Mouse (Mus musculus) inflammation-experienced regulatory T-cells, adult 6 months (primary cell): ENCODE results near the gene Afap1. TPM values are rescaled to one million over a fixed set of nuclear protein-coding genes. Genes with fewer than 3 reads are reported as not detected.

Experiments used
- ATAC-seq: one replicate; pipeline ENCODE4 v1.8.0; 2017
- polyA plus RNA-seq, 3 experiments: library from polyadenylated mRNA; unstranded; fragments of 100-300 nt; shearing (Covaris generic); gene quantifications; one replicate each; pipeline ENCODE4 v1.2.1; 2017

Afap1 gene
- polyA plus RNA-seq, 3 experiments from 2014 or later: 1.4 to 8.0 (median 7.3) TPM

- no peak for ATAC-seq
Measured at GRCm38 (mm10) chr5:35898114-35898513, 5.0 kb downstream of the Afap1 start.

- ATAC-seq: no peak
Measured at GRCm38 (mm10) chr5:35898994-35899393, 5.9 kb downstream of the Afap1 start.

DNA sequence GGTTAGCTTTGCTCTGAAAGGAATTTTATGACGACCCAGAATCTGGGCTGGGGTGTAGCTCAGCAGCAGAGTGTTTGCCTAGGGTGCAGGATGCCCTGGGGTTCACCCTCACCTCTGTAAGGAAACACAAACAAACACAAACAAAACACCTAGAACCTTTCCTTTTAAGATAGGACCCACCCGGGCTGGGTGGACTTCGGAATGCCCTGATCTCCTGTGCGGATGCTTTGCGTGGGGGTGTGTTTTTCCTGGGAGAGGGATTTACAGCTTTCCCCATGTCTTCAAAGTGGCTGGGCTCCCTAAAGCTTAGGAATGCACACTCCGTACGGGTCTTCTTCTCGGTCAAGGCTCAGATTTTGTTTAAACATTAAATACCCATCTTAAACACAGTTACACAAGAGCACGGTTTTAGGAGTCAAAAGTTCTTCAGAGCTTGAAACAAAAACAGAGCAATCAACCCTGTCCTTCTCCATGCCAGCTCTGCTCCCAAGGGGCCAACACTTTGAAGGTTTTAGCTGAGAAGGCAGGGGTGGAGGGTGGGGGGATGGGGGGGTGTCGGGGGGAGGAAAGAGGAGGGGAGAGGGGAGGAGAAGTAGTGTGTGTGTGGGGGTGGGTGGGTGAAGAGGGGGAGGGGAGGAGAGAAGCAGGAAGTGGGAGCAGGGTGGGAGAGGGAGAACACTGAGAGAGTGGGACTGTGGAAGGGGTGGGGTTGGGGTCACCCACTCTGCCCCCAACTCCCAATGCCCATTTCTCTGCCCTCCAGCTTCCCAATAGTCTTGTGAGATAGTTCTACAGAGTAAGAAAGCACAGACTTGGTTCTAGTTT is 7.5 kb downstream of the Afap1 start:
- no peak for ATAC-seq

- ATAC-seq: no peak
Measured at GRCm38 (mm10) chr5:35901226-35901809, 8.2 kb downstream of the Afap1 start.

DNA sequence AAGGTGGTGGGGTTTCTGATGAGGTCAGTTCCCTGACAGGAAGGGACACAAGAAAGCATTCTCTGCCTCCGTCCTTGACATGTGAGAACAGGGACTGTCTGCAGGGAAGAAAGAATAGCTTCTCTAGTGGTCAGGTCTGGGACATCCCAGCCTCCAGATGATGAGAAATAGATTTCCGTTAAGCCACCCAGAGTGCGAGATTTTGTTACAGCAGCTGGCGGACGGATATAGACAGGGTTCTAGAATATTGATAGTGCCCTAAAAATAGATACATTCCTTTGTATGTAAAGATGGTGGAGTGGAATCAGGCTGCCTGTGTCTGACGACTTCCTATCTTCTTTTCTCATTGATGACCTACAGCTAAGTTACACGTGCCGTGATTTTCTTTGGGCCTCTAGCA is 10.3 kb downstream of the Afap1 start:
- ATAC-seq: no peak

DNA sequence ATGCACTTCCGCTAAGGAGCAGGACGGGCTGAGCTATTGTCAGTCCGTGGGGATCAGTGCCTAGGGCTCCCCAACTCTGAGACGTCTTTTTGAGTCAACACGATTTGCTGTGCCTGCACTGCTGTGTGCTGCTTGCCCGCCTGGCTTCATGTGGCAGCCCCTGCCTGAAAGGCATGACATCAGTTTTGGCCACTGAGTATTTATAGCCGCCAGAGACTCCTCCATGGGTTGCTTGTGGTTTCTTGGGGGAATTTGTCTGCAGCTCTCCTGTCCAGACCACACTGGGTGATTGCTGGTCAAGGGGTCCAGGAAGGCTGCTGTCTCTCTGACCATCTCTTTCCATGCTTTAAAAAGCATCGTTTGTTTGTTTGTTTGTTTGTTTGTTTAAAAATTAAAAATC is 12.2 kb downstream of the Afap1 start:
- ATAC-seq: no peak

DNA sequence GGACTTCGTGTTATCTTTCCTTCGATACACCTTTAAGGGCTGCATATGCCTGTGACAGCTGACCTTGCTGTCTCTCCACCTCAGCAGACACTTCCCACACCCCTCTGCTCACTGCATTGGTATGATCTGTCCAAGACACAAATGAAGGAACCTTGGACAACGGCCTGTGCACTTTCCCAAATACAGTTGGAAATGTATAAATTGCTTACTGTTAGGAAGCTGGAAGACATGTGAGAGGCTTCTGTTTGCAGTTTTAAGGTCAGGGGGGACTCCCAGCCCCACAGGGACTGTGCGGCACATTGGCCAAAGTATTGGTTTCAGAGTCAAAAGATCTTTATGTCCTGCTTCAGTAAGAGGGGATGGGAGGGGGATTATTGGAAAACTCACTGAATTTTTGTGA is 14.0 kb downstream of the Afap1 start:
- no peak for ATAC-seq

DNA sequence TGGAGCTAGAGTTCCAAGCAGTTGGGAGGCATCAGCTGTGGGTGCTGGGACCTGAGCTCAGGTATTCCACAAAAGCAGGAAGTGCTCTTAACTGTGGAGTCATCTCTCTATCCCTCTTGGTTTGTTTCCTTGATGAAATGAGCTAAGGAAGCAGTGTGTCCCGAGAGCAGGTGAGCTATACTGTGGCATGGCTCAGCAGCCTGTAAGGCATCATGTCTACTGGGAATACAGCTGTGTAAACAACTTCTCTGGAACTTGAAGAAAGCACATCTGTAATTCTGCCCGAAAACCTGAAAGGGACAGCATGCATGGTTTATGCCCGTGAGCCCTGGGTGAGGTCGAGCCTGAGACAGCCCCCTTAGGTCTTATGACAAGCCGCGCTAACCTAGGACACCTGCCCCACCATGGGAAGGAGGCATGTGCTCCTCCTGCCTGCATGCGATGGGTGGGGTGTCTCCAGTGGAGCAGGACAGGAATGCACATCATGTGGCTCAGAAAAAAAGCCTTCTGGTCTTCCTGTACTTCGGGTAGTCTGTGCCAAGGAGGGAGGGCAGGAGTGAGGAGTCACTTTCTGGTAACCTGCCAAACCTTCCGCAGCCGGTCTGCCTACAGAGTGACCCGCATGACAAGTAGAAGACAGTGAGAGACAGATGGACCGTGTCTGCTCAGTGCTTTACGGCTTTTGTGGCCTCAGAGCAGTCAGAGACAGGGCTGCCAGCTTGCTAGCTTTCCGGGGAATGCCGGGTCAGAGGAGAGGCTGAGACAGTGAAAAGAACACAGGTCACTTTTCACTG is 14.7 kb downstream of the Afap1 start:
- ATAC-seq: no peak

- ATAC-seq: peak; percentile 46
Measured at GRCm38 (mm10) chr5:35908626-35909443, 15.7 kb downstream of the Afap1 start.

GRCm38 (mm10) chr5:35915629-35916300 is 22.6 kb downstream of the Afap1 start:
- ATAC-seq: no peak

DNA sequence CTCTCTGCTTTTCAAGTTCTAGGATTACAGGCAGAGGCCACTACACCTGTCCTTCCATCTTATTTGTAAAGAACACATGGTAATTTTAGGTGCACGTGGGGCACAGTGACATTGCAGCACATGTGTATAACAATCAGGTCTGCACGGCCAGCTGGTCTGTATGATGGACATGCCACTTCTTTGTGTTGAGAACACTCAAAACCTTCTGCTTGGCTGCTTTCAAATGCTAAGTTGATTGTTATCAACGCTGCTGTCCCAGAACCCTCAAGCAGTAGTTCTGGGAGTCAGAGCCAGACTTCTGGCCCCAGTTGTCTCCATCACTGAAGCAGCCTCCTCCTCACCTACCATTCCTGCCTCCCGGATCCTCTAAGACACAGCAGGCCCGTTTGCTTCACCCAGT is 23.5 kb downstream of the Afap1 start:
- no peak for ATAC-seq

DNA sequence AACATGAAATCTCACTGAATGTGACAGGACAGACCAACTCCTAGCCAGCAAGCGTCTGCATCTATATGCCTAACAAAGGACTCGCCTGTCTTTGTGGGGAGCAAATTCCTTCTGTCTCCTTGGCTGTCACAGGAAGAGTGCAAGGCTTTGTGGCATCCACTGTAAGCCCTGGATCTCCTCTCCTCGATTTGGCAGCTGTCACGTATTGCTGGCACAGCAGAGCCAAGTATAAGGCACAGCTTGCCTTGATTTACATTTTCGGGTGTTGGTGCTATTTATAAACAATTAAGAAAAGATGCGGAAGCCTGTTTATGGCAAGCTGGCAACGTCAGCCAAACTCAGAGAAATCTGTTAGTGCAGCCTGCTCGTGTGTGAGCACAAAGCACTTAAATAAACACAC is 25.3 kb downstream of the Afap1 start:
- ATAC-seq: no peak

- no peak for ATAC-seq
Measured at GRCm38 (mm10) chr5:35920076-35920475, 27.0 kb downstream of the Afap1 start.

GRCm38 (mm10) chr5:35920557-35920956 is 27.4 kb downstream of the Afap1 start:
- ATAC-seq: no peak

DNA sequence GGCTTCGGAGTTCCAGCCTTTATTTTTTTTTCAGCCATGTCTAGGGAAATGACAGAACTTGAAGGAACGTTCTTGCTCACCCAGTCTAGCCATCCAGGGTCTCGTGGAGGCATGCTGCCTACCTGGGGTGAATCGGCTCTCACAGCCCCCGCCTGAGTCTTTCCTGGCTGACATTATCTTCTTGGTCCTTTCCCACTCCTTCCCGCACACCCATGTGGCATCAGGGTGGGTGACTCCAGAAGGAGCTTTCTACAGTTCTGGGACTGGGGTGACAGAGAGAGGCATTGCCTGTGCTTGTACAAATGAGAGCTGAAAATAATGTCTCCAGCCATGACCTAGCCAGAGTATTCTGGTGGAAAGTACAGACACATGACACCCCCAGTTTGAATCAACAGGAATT is 28.0 kb downstream of the Afap1 start:
- ATAC-seq: no peak

- ATAC-seq: no peak
Measured at GRCm38 (mm10) chr5:35921595-35922254, 28.6 kb downstream of the Afap1 start.

DNA sequence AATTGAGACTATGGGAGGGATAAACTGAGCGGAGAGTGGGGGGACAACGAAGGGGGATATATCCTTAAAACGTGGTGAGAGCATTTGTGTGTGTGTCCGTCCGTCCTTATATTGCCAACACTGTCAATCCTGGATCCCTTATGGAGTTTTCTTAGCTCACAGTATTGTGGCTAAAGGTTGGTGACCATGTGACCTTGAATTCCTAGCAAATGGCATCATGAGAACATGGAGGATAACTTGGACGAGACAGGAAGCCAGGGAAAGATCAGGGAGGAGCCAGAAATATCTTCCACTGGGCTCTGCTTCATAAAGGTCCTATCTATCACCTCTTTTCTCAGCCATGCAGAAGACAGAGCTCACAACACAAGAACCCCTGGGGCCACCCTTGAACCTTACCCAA is 30.3 kb downstream of the Afap1 start:
- ATAC-seq: no peak

- ATAC-seq: no peak
Measured at GRCm38 (mm10) chr5:35925171-35925634, 32.1 kb downstream of the Afap1 start.

DNA sequence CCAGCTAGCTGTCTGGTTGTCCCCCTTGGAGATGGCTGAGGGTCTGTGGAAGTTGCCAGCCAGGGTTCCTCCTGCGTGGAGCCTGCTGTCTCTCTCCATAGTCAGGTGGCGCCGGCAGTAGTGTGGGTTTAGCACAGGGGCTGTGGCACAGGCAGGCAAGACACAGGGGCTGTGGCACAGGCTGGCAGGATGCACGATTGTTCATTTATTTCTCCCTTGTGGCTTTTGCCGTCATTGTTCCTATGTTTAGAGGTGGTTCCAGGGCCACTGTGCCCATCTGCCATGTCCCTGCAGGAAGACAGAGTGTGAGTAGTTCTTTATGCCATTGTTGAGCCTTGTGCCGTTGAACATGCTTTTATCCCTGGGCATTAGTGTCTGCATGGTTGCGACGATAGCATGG is 33.4 kb downstream of the Afap1 start:
- no peak for ATAC-seq

- no peak for ATAC-seq
Measured at GRCm38 (mm10) chr5:35931296-35931695, 38.2 kb downstream of the Afap1 start.

DNA sequence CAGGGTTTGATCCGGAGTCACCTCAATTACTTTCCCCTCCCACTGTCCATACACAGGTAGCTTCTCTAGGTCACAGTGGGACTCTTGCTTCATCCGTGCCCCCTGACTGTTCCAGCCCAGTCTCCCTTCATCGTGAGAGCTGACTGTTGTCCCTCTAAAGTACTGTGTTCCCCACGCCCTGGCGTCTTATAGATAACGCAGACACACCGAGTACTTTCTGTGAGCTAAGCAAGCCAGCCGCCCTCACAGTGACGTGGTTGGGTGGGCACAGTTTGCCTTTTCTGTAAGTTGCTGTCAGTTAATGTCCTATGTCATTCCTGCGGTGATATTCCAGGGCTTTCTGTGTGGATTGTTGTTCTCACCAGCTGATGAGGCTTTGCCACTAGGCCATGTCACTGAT is 39.9 kb downstream of the Afap1 start:
- no peak for ATAC-seq
